In the genomic region with DNA sequence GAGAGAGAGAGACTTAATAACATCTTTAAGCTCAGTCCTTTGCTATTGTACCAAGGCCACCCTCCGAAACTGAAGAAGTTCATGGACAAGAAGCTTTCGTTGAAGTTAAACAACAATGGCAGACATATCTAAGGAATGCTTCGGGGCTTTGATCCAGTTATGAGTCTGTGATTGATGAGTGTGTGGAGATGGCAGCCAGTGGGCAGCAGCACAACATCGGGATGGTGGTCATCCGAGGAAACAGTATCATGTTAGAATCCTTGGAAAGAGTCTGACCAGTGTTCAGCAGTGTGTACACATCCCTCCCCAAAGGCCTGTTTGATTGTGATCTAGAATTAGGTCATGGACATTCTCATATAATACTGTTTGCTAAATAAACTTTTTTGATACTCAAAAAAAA, we compare ENCODE assay signal across 14 mouse cellular contexts.
"Had no signal": no experiment of that assay in that cellular context is flagged by ENCODE, and none has a peak within 500 bp of the region (broad histone marks: within the 10 kb centered on the region; RNA-seq: fewer than 3 reads in every experiment).

No protein-coding gene starts in this region.

- DNase-seq: kidney, adult 11 months; kidney, adult 9 months; kidney, postnatal 4 days; liver; liver, embryonic 13.5 days; liver, postnatal 0 days; lung, postnatal 36 days; right cerebral cortex, postnatal 4 days; spleen, adult 18-20 months; thymus, adult 18-20 months; thymus, postnatal 14 days had no signal

- H3K4me3 ChIP-seq: limb, embryonic 12.5 days; liver, embryonic 13.5 days; midbrain, embryonic 12.5 days had no signal

- H3K27ac ChIP-seq: kidney, postnatal 0 days; limb, embryonic 12.5 days; liver, embryonic 13.5 days; midbrain, embryonic 12.5 days had no signal
